Mouse (Mus musculus) frontal cortex, postnatal 25 days (tissue): ENCODE results near the gene Rnase9.

Experiments used
- DNase-seq, 2 experiments: peaks; one replicate each; pipeline ENCODE4 v3.0.0; 2022; ENCODE audit warnings: low spot score in 2 of 2

Rnase9 gene

GRCm38 (mm10) chr14:51041769-51042168, at the start of gene Rnase9:
Rnase9 (minus strand) TSS chr14:51041869.
- DNase-seq: no peak

- DNase-seq: peak; percentile 83 to 87
Observed at GRCm38 (mm10) chr14:51090077-51090781, 48.6 kb upstream of the Rnase9 start.

- DNase-seq: no peak
Observed at GRCm38 (mm10) chr14:51089674-51090076, 48.0 kb upstream of the Rnase9 start.

GRCm38 (mm10) chr14:51088970-51089673, 47.5 kb upstream of the Rnase9 start:
- peak; percentile 99 for DNase-seq

- DNase-seq: peak; percentile 82 to 92
Observed at GRCm38 (mm10) chr14:51088166-51088969, 46.7 kb upstream of the Rnase9 start.

- no peak for DNase-seq
Observed at GRCm38 (mm10) chr14:51087762-51088161, 46.1 kb upstream of the Rnase9 start.

- no peak for DNase-seq
Observed at GRCm38 (mm10) chr14:51085911-51086310, 44.2 kb upstream of the Rnase9 start.

- no peak for DNase-seq
Observed at GRCm38 (mm10) chr14:51085086-51085485, 43.4 kb upstream of the Rnase9 start.

- DNase-seq: no peak
Observed at GRCm38 (mm10) chr14:51083805-51084204, 42.1 kb upstream of the Rnase9 start.

GRCm38 (mm10) chr14:51082599-51083581, 41.2 kb upstream of the Rnase9 start:
- DNase-seq: peak; percentile 50 to 52

GRCm38 (mm10) chr14:51081035-51081434, 39.4 kb upstream of the Rnase9 start:
- no peak for DNase-seq

- no peak for DNase-seq
Observed at GRCm38 (mm10) chr14:51079180-51079579, 37.5 kb upstream of the Rnase9 start.

GRCm38 (mm10) chr14:51074335-51074734, 32.7 kb upstream of the Rnase9 start, which contains the start of gene Olfr750:
Olfr750 (minus strand) TSS chr14:51074435.
- no peak for DNase-seq

GRCm38 (mm10) chr14:51069617-51070016, 27.9 kb upstream of the Rnase9 start:
- no peak for DNase-seq

GRCm38 (mm10) chr14:51068956-51069355, 27.3 kb upstream of the Rnase9 start:
- no peak for DNase-seq

- DNase-seq: no peak
Observed at GRCm38 (mm10) chr14:51060761-51061160, 19.1 kb upstream of the Rnase9 start.

- no peak for DNase-seq
Observed at GRCm38 (mm10) chr14:51057401-51057831, 15.7 kb upstream of the Rnase9 start, which contains the start of gene Rnase12. Rnase12 (minus strand) TSS chr14:51057661.

GRCm38 (mm10) chr14:51054243-51055237, 12.9 kb upstream of the Rnase9 start:
- DNase-seq: no peak

- DNase-seq: no peak
Observed at GRCm38 (mm10) chr14:51053176-51053575, 11.5 kb upstream of the Rnase9 start.

GRCm38 (mm10) chr14:51051941-51052340, 10.3 kb upstream of the Rnase9 start:
- no peak for DNase-seq
